Mouse (Mus musculus) ES-E14 (cell line): Measurements from ENCODE around the gene Odf2. TPM values are rescaled to one million over a fixed set of nuclear protein-coding genes. Genes with fewer than 3 reads are reported as not detected.

Source experiments
- DNase-seq: peaks from one replicate; pipeline ENCODE4 v3.0.0-alpha.2; 2013; ENCODE audit warnings: low read depth, low spot score
- H3K27ac ChIP-seq: 2 replicates; pipeline ENCODE4 v1.5.1; 2012; ENCODE audit warnings: low read depth, mild to moderate bottlenecking, low read length, moderate library complexity, mixed read lengths; ENCODE audit not compliant: poor library complexity, insufficient read depth, severe bottlenecking
- H3K36me3 ChIP-seq: 2 replicates; pipeline ENCODE4 v1.6.1; 2012; ENCODE audit warnings: mild to moderate bottlenecking, low read length, moderate library complexity, mixed read lengths; ENCODE audit not compliant: control insufficient read depth, poor library complexity, insufficient read depth, severe bottlenecking
- H3K4me1 ChIP-seq, 2 experiments: fragments of 150-350 bp in 1 of 2; sonication (generic) in 1 of 2; 2 replicates each; pipeline ENCODE4 v1.6.1; 2012; ENCODE audit warnings: low read length in 2 of 2, mild to moderate bottlenecking in 1 of 2, mixed read lengths in 1 of 2; ENCODE audit not compliant: control insufficient read depth in 2 of 2, insufficient read depth in 2 of 2, poor library complexity in 1 of 2
- H3K4me3 ChIP-seq, 2 experiments: fragments of 150-350 bp in 1 of 2; sonication (generic) in 1 of 2; 2 replicates each; pipeline ENCODE4 v1.5.1; 2012; ENCODE audit warnings: low read length in 2 of 2, low read depth in 1 of 2, mild to moderate bottlenecking in 1 of 2, mixed read lengths in 1 of 2; ENCODE audit not compliant: insufficient read depth in 1 of 2, poor library complexity in 1 of 2, severe bottlenecking in 1 of 2
- H3K9ac ChIP-seq: 2 replicates; pipeline ENCODE4 v1.6.1; 2012; ENCODE audit warnings: low read depth, mild to moderate bottlenecking, low read length, mixed read lengths; ENCODE audit not compliant: poor library complexity, insufficient read depth, severe bottlenecking
- H3K9me3 ChIP-seq: fragments of 150-350 bp; sonication (generic); 2 replicates; pipeline ENCODE4 v1.6.1; 2012; ENCODE audit warnings: low read depth, mild to moderate bottlenecking, low read length; ENCODE audit not compliant: control insufficient read depth, insufficient read depth
- CHD2 ChIP-seq: IDR thresholded peaks from 2 replicates; pipeline ENCODE4 v1.6.1; 2014; ENCODE audit warnings: mild to moderate bottlenecking, low read depth, low read length, inconsistent platforms
- HCFC1 ChIP-seq: IDR thresholded peaks from 2 replicates; pipeline ENCODE4 v1.6.1; 2012; ENCODE audit warnings: low read length, inconsistent platforms, borderline replicate concordance; ENCODE audit not compliant: insufficient read depth
- MAFK ChIP-seq: IDR thresholded peaks from 2 replicates; pipeline ENCODE4 v1.6.1; 2014; ENCODE audit warnings: mild to moderate bottlenecking, low read depth, low read length, inconsistent platforms; ENCODE audit not compliant: insufficient read depth
- ZC3H11A ChIP-seq: IDR thresholded peaks from 2 replicates; pipeline ENCODE4 v1.6.1; 2012; ENCODE audit warnings: low read depth, mild to moderate bottlenecking, inconsistent platforms, low read length, borderline replicate concordance
- ZNF384 ChIP-seq: IDR thresholded peaks from 2 replicates; pipeline ENCODE4 v1.6.1; 2012; ENCODE audit warnings: low read depth, low read length, inconsistent platforms
- in situ Hi-C, 2 experiments: fragments of 600-800 bp; cut with MboI; formaldehyde crosslinking; loops; one replicate each; pipeline ENCODE4 v1.15.1; 2025; ENCODE audit warnings: low sequenced_read_pairs in 2 of 2, inconsistent platforms in 1 of 2; ENCODE audit not compliant: unreplicated experiment in 2 of 2
- total RNA-seq: library from RNA; depleted of rRNA; stranded (reverse); fragments of 300-350 nt; gene quantifications from 2 replicates; pipeline ENCODE4 v1.2.3, GENCODE M21; 2012

The Odf2 gene
- total RNA-seq, 1 experiment, result 123 TPM

- TF ChIP-seq ZC3H11A (no peak), HCFC1 (no peak), CHD2 (no peak), MAFK (no peak), ZNF384 (no peak)
- in situ Hi-C loops, result loop anchor here in 1 of 2 experiments (10.0 kb wide), 1 partner anchor 91 kb away; no protein-coding TSS in a partner anchor
- peaks cover 0 to 14% of the 10 kb centered on the region in 2 experiments; a peak in 3 of 4 replicates for H3K4me1 ChIP-seq
- no peak overlapping the region for H3K4me3 ChIP-seq
- no peaks in the 10 kb centered on the region for H3K9me3 ChIP-seq
- H3K36me3 ChIP-seq, result no peaks in the 10 kb centered on the region
- no peak overlapping the region for H3K9ac ChIP-seq
- H3K27ac ChIP-seq, result no peak overlapping the region
- no peak for DNase-seq
These were observed 33.3 kb upstream of the Odf2 start for GRCm38 (mm10) chr2:29855585-29856210.

GRCm38 (mm10) chr2:29856451-29857260 is 32.4 kb upstream of the Odf2 start:
- TF ChIP-seq HCFC1 (no peak), ZC3H11A (no peak), ZNF384 (no peak), CHD2 (no peak), MAFK (no peak)
- no peak overlapping the region for H3K27ac ChIP-seq
- H3K9me3 ChIP-seq, result no peaks in the 10 kb centered on the region
- H3K4me3 ChIP-seq, result no peak overlapping the region
- H3K36me3 ChIP-seq, result no peaks in the 10 kb centered on the region
- in situ Hi-C loops, result loop anchor here in 1 of 2 experiments (10.0 kb wide), 1 partner anchor 92 kb away; no protein-coding TSS in a partner anchor
- H3K4me1 ChIP-seq, result peaks cover 0 to 14% of the 10 kb centered on the region in 2 experiments; a peak in 3 of 4 replicates
- DNase-seq, result no peak
- no peak overlapping the region for H3K9ac ChIP-seq

GRCm38 (mm10) chr2:29857341-29857740 is 31.7 kb upstream of the Odf2 start:
- in situ Hi-C loops, result loop anchor here in 1 of 2 experiments (10.0 kb wide), 1 partner anchor 93 kb away; no protein-coding TSS in a partner anchor
- DNase-seq, result no peak
- no peak for TF ChIP-seq ZNF384
- TF ChIP-seq HCFC1, result no peak
- TF ChIP-seq MAFK, result no peak
- TF ChIP-seq CHD2, result no peak
- TF ChIP-seq ZC3H11A, result no peak
- Histone ChIP-seq H3K4me1 (peaks cover 0 to 14% of the 10 kb centered on the region in 2 experiments; a peak in 3 of 4 replicates), H3K4me3 (no peak overlapping the region), H3K36me3 (no peaks in the 10 kb centered on the region), H3K9me3 (no peaks in the 10 kb centered on the region), H3K27ac (no peak overlapping the region), H3K9ac (no peak overlapping the region)

- Histone ChIP-seq H3K27ac (no peak overlapping the region), H3K9ac (no peak overlapping the region), H3K36me3 (no peaks in the 10 kb centered on the region), H3K9me3 (no peaks in the 10 kb centered on the region), H3K4me3 (no peak overlapping the region), H3K4me1 (peaks cover 0 to 14% of the 10 kb centered on the region in 2 experiments; a peak in 3 of 4 replicates)
- in situ Hi-C loops, result loop anchor here in 1 of 2 experiments (10.0 kb wide), 1 partner anchor 93 kb away; no protein-coding TSS in a partner anchor
- TF ChIP-seq ZNF384 (no peak), HCFC1 (no peak), CHD2 (no peak), ZC3H11A (no peak), MAFK (no peak)
- no peak for DNase-seq
These were observed 31.1 kb upstream of the Odf2 start for GRCm38 (mm10) chr2:29857967-29858366.
